Mouse (Mus musculus) olfactory bulb, adult 2 months (tissue): ENCODE results near the gene Rnf181.

Source experiments
- CTCF ChIP-seq: fragments of 200-500 bp; IDR thresholded peaks from 2 replicates; pipeline ENCODE4 v1.5.1; 2012; ENCODE audit warnings: low read depth, mild to moderate bottlenecking, low read length, moderate library complexity; ENCODE audit not compliant: insufficient read depth
- POLR2A ChIP-seq: fragments of 200-500 bp; IDR thresholded peaks from 2 replicates; pipeline ENCODE4 v1.6.1; 2012; ENCODE audit warnings: mild to moderate bottlenecking, low read depth, low read length, moderate library complexity; ENCODE audit not compliant: insufficient read depth

GRCm38 (mm10) chr6:72326274-72326673 lies 40.5 kb downstream of the Rnf181 start:
- no peak for TF ChIP-seq POLR2A
- TF ChIP-seq CTCF: no peak
